Mouse (Mus musculus) thymus, adult 2 months (tissue): ENCODE measurements around the gene Ltbp1.

Experiments used
- CTCF ChIP-seq: fragments of 200-500 bp; IDR thresholded peaks from 2 replicates; pipeline ENCODE4 v1.5.1; 2012; ENCODE audit warnings: mild to moderate bottlenecking, control low read depth, low read length, moderate library complexity, borderline replicate concordance; ENCODE audit not compliant: control insufficient read depth, poor library complexity, insufficient read depth; ENCODE audit errors: extremely low read depth
- POLR2A ChIP-seq: fragments of 200-500 bp; IDR thresholded peaks from 2 replicates; pipeline ENCODE4 v1.6.1; 2012; ENCODE audit warnings: mild to moderate bottlenecking, low read length, control low read depth, moderate library complexity; ENCODE audit not compliant: control insufficient read depth, poor library complexity, insufficient read depth; ENCODE audit errors: extremely low read depth

DNA sequence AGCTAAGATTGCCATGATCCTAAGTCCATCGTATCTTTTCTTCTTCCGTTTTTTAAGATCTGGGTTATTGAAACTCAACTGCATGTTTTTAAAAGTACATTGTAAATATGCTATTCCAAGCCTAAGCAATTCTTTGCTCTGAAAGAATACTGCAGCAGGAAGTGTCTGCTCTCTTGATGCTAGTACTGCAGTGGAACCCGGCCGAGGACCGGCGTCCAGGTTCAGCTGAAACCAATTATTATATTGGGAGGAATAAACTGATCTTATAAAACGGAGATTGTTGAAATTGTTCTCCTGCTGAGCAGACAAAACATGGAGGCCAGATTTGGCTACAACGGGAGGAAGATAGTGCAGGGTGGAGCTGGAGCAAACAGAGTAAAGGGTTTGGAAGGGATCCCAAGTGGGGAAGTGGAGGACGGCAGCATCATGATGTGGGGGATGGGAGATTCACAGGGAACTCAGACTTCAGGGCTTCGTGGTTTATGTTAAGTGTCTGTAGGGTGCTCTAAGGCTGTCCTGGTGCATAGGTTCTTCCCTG lies 322.8 kb downstream of the Ltbp1 start:
- TF ChIP-seq POLR2A (no peak), CTCF (no peak)
